ENCODE assay signal across 10 mouse cellular contexts in genomic region chr3:89801507-89801847, GRCm38 (mm10). TPM values are rescaled to one million over a fixed set of nuclear protein-coding genes. Genes with fewer than 3 reads are reported as not detected.
DNase-seq lines count a peak whose midpoint lies in the region; ATAC-seq and TF ChIP-seq lines count a peak whose summit lies in the region.
"Had no signal": no experiment of that assay in that cellular context is flagged by ENCODE, and none has a peak within 500 bp of the region (broad histone marks: within the 10 kb centered on the region; RNA-seq: fewer than 3 reads in every experiment).

No protein-coding gene starts in this region.

- TF ChIP-seq CTCF in small intestine, adult 2 months (IDR thresholded peaks at IDR 0.05; ENCODE audit: extremely low read depth, insufficient read length, insufficient replicate concordance, low read depth, low read length): no peak

- ATAC-seq in liver, embryonic 16.5 days (ENCODE audit: low read depth): peak; percentile 45; the same call in 1 of the 2 replicates
- no peak for ATAC-seq in liver, embryonic 12.5 days
- no peak for ATAC-seq in embryonic facial prominence, embryonic 14.5 days (ENCODE audit: low read depth)
- ATAC-seq in erythroid progenitor cell, adult 5-6 weeks (replicated peaks; ENCODE audit: low FRiP score, poor library complexity, severe bottlenecking): no peak

- TF ChIP-seq POLR2A in small intestine, adult 2 months (IDR thresholded peaks at IDR 0.05; ENCODE audit: low read depth, low read length): no peak

- H3K4me2 ChIP-seq in liver, embryonic 16.5 days (ENCODE audit: low read depth, low read length): no peak overlapping the region
- H3K4me2 ChIP-seq in liver, embryonic 12.5 days: no peak overlapping the region
- H3K4me2 ChIP-seq in embryonic facial prominence, embryonic 14.5 days (ENCODE audit: low read depth, low read length): no peak overlapping the region
- H3K4me2 ChIP-seq: embryonic facial prominence, embryonic 15.5 days had no signal

- peak; percentile 19 for DNase-seq in embryonic facial prominence, embryonic 14.5 days (ENCODE audit: low spot score)
- peak; percentile 32 to 52 for DNase-seq in kidney, postnatal 25 days
- no peak for DNase-seq in frontal cortex, postnatal 14 days (ENCODE audit: low spot score in 2 of 2)
- DNase-seq in layer of hippocampus, adult 9-10 months (ENCODE audit: low spot score): no peak
- DNase-seq: adrenal gland, adult 8-10 months had no signal

- H3K4me1 ChIP-seq in liver, embryonic 16.5 days (ENCODE audit: control insufficient read depth, low read depth, low read length): no peaks in the 10 kb centered on the region; the same call in 1 of the 2 replicates
- peaks cover 4% of the 10 kb centered on the region; the same call in 1 of the 2 replicates for H3K4me1 ChIP-seq in liver, embryonic 12.5 days
- 0 out of 2 replicates have a peak, but pooled peaks cover 2% of the 10 kb centered on the region for H3K4me1 ChIP-seq in embryonic facial prominence, embryonic 14.5 days (ENCODE audit: control insufficient read depth, insufficient read depth, low read length)
- H3K4me1 ChIP-seq in small intestine, adult 2 months (ENCODE audit: control insufficient read depth, insufficient read depth, insufficient read length, low read length): peaks cover 9% of the 10 kb centered on the region; the same call in 1 of the 2 replicates
- H3K4me1 ChIP-seq: embryonic facial prominence, embryonic 15.5 days had no signal

- H3K4me3 ChIP-seq in liver, embryonic 16.5 days (ENCODE audit: low read depth, low read length): no peak overlapping the region
- no peak overlapping the region for H3K4me3 ChIP-seq in liver, embryonic 12.5 days
- no peak overlapping the region for H3K4me3 ChIP-seq in embryonic facial prominence, embryonic 14.5 days (ENCODE audit: low read depth, low read length)
- H3K4me3 ChIP-seq in small intestine, adult 2 months (ENCODE audit: low read depth, low read length): no peak overlapping the region
- H3K4me3 ChIP-seq: embryonic facial prominence, embryonic 15.5 days had no signal

- WGBS in liver, embryonic 16.5 days (ENCODE audit: insufficient replicate concordance): 1% methylated on average over 3 of the region's 3 CpGs
- WGBS in liver, embryonic 12.5 days (ENCODE audit: insufficient replicate concordance): 11% methylated on average over 3 of the region's 3 CpGs
- WGBS in embryonic facial prominence, embryonic 14.5 days: 13% methylated on average over 3 of the region's 3 CpGs
- under 1% methylated on average over 3 of the region's 3 CpGs for WGBS in small intestine, adult 2 months

- H3K27me3 ChIP-seq in liver, embryonic 16.5 days (ENCODE audit: control insufficient read depth, insufficient read depth, low read depth, low read length): no peaks in the 10 kb centered on the region
- 0 out of 2 replicates have a peak, but pooled peaks cover under 1% of the 10 kb centered on the region for H3K27me3 ChIP-seq in liver, embryonic 12.5 days (replicated peaks)
- H3K27me3 ChIP-seq in embryonic facial prominence, embryonic 14.5 days (replicated peaks; ENCODE audit: control insufficient read depth, insufficient read depth, low read length): no peaks in the 10 kb centered on the region
- no peaks in the 10 kb centered on the region for H3K27me3 ChIP-seq in small intestine, adult 2 months (ENCODE audit: control insufficient read depth, insufficient read depth, low read length)
- H3K27me3 ChIP-seq: embryonic facial prominence, embryonic 15.5 days had no signal

- H3K9ac ChIP-seq in liver, embryonic 16.5 days (ENCODE audit: low read depth, low read length): no peak overlapping the region
- no peak overlapping the region for H3K9ac ChIP-seq in liver, embryonic 12.5 days
- no peak overlapping the region for H3K9ac ChIP-seq in embryonic facial prominence, embryonic 14.5 days (ENCODE audit: low read depth, low read length)
- H3K9ac ChIP-seq: embryonic facial prominence, embryonic 15.5 days had no signal

- H3K27ac ChIP-seq in liver, embryonic 16.5 days (ENCODE audit: low read length): peak overlapping the region; percentile 14; the same call in 1 of the 2 replicates
- no peak overlapping the region for H3K27ac ChIP-seq in liver, embryonic 12.5 days
- no peak overlapping the region for H3K27ac ChIP-seq in embryonic facial prominence, embryonic 14.5 days (replicated peaks; ENCODE audit: low read depth, low read length)
- 0 out of 2 replicates have a peak overlapping the region, but pooled peaks have one; percentile 25 for H3K27ac ChIP-seq in small intestine, adult 2 months (ENCODE audit: insufficient read depth, low read depth, low read length)
- H3K27ac ChIP-seq: embryonic facial prominence, embryonic 15.5 days had no signal

- H3K36me3 ChIP-seq in liver, embryonic 16.5 days (ENCODE audit: control insufficient read depth, insufficient read depth): no peaks in the 10 kb centered on the region
- no peaks in the 10 kb centered on the region for H3K36me3 ChIP-seq in liver, embryonic 12.5 days
- no peaks in the 10 kb centered on the region for H3K36me3 ChIP-seq in embryonic facial prominence, embryonic 14.5 days (ENCODE audit: control insufficient read depth, insufficient read depth, low read length)
- no peaks in the 10 kb centered on the region for H3K36me3 ChIP-seq in small intestine, adult 2 months (ENCODE audit: control insufficient read depth, insufficient read depth, low read length)
- H3K36me3 ChIP-seq: embryonic facial prominence, embryonic 15.5 days had no signal

- no peaks in the 10 kb centered on the region for H3K9me3 ChIP-seq in liver, embryonic 16.5 days (replicated peaks; ENCODE audit: control insufficient read depth, low read length)
- no peaks in the 10 kb centered on the region for H3K9me3 ChIP-seq in liver, embryonic 12.5 days (replicated peaks)
- H3K9me3 ChIP-seq in embryonic facial prominence, embryonic 14.5 days (ENCODE audit: control insufficient read depth, low read length): no peaks in the 10 kb centered on the region
- H3K9me3 ChIP-seq: embryonic facial prominence, embryonic 15.5 days had no signal

RNA-seq across cellular contexts. Expression of gene Ube2q1, which starts 28.1 kb away (rescaled TPM):
- polyA plus RNA-seq in liver, embryonic 16.5 days (2015; fragmentation: Nextera tagmentation; extraction: Ambion mirVana): 2.3 and 3.3 TPM in 2 replicates
- 8.4 and 9.7 TPM in 2 replicates for polyA plus RNA-seq in liver, embryonic 12.5 days (2016; fragmentation: Nextera tagmentation; extraction: Ambion mirVana)
- 20.4 and 21.7 TPM in 2 replicates for polyA plus RNA-seq in embryonic facial prominence, embryonic 14.5 days (2014; fragmentation: Nextera tagmentation; extraction: Ambion mirVana)
- 11.7 and 26.2 TPM in 2 replicates for polyA plus RNA-seq in small intestine, adult 2 months (2012; rRNA removed)
- total RNA-seq in erythroid progenitor cell, adult 5-6 weeks (2015; ENCODE audit: low replicate concordance): 19.1 and 23.1 TPM in 2 replicates
- total RNA-seq in erythroid progenitor cell, adult 5-6 weeks (2017; ENCODE audit: low replicate concordance): 13.3 and 17.6 TPM in 2 replicates

RNA-seq across cellular contexts. Expression of gene She, which starts 29.7 kb away (rescaled TPM):
- 0.90 and 1.1 TPM in 2 replicates for polyA plus RNA-seq in liver, embryonic 16.5 days (2015; fragmentation: Nextera tagmentation; extraction: Ambion mirVana)
- 2.9 and 3.1 TPM in 2 replicates for polyA plus RNA-seq in liver, embryonic 12.5 days (2016; fragmentation: Nextera tagmentation; extraction: Ambion mirVana)
- polyA plus RNA-seq in embryonic facial prominence, embryonic 14.5 days (2014; fragmentation: Nextera tagmentation; extraction: Ambion mirVana): 5.2 and 6.0 TPM in 2 replicates
- 0.56 and 0.79 TPM in 2 replicates for polyA plus RNA-seq in small intestine, adult 2 months (2012; rRNA removed)
- total RNA-seq in erythroid progenitor cell, adult 5-6 weeks (2015; ENCODE audit: low replicate concordance): not detected in 2 replicates
- 0.13 TPM in 1 of 2 replicates, not detected in the other for total RNA-seq in erythroid progenitor cell, adult 5-6 weeks (2017; ENCODE audit: low replicate concordance)

RNA-seq across cellular contexts. Expression of gene Chrnb2, which starts 37.0 kb away (rescaled TPM):
- polyA plus RNA-seq in liver, embryonic 16.5 days (2015; fragmentation: Nextera tagmentation; extraction: Ambion mirVana): 0.15 and 0.26 TPM in 2 replicates
- 0.26 and 0.31 TPM in 2 replicates for polyA plus RNA-seq in liver, embryonic 12.5 days (2016; fragmentation: Nextera tagmentation; extraction: Ambion mirVana)
- 1.7 and 1.8 TPM in 2 replicates for polyA plus RNA-seq in embryonic facial prominence, embryonic 14.5 days (2014; fragmentation: Nextera tagmentation; extraction: Ambion mirVana)
- polyA plus RNA-seq in small intestine, adult 2 months (2012; rRNA removed): 0.53 and 0.93 TPM in 2 replicates
- not detected in 2 replicates for total RNA-seq in erythroid progenitor cell, adult 5-6 weeks (2015; ENCODE audit: low replicate concordance)
- 0.13 and 0.23 TPM in 2 replicates for total RNA-seq in erythroid progenitor cell, adult 5-6 weeks (2017; ENCODE audit: low replicate concordance)

Comparison
In these comparisons a context has a peak if more than half of its experiments do, and no peak if none do; other contexts are left out.
1. H3K27ac ChIP-seq: peak in liver, embryonic 16.5 days (single experiment) and small intestine, adult 2 months (single experiment); none in liver, embryonic 12.5 days (single experiment) and embryonic facial prominence, embryonic 14.5 days (single experiment).
2. DNase-seq: peak in embryonic facial prominence, embryonic 14.5 days (single experiment) and kidney, postnatal 25 days (2 of 2); none in frontal cortex, postnatal 14 days (0 of 2) and layer of hippocampus, adult 9-10 months (single experiment).